Mouse (Mus musculus) CD4-positive naive resting alpha-beta T cell, adult 76 days (primary cell): ENCODE results near the gene Lpcat2b. TPM values are rescaled to one million over a fixed set of nuclear protein-coding genes. Genes with fewer than 3 reads are reported as not detected.

ENCODE experiments used
- total RNA-seq: library from RNA; stranded (reverse); gene quantifications from one replicate; pipeline ENCODE4 v1.2.4, GENCODE M21; 2023

The Lpcat2b gene
- not detected for total RNA-seq

GRCm38 (mm10) chr5:107431249-107431648 is at the start of gene Lpcat2b:
Gene Lpcat2b (plus strand): TSS chr5:107431549.

GRCm38 (mm10) chr5:107402436-107402835 is 28.9 kb upstream of the Lpcat2b start, which contains the start of gene Ephx4:
Gene Ephx4 (plus strand): TSS chr5:107402736.

GRCm38 (mm10) chr5:107437464-107438281 is 6.3 kb downstream of the Lpcat2b start, which contains the start of gene Btbd8:
Gene Btbd8 (plus strand): TSS chr5:107437997.

Other genes with a start within 250 kb of the Lpcat2b start
- gene Tgfbr3, start 141.9 kb upstream of the Lpcat2b start, total RNA-seq, result 98.9 TPM
- 1.5 TPM for gene Brdt, start 100.4 kb upstream of the Lpcat2b start, total RNA-seq
- gene Ephx4, start 28.8 kb upstream of the Lpcat2b start, total RNA-seq, result 1.1 TPM
- 10.2 TPM for gene Btbd8, start 6.4 kb downstream of the Lpcat2b start, total RNA-seq
- gene Gm42669, start 76.1 kb downstream of the Lpcat2b start, total RNA-seq, result 0.47 TPM
- gene 1700028K03Rik, start 103.2 kb downstream of the Lpcat2b start, total RNA-seq, result not detected
- gene Rpap2, start 165.8 kb downstream of the Lpcat2b start, total RNA-seq, result 26.1 TPM
- gene Glmn, start 166.3 kb downstream of the Lpcat2b start, total RNA-seq, result 10.9 TPM